Mouse (Mus musculus) adrenal gland, adult 8-10 months (tissue): ENCODE measurements around the gene Ppig. TPM values are rescaled to one million over a fixed set of nuclear protein-coding genes. Genes with fewer than 3 reads are reported as not detected.
A peak's percentile ranks its signal among the peaks of the same experiment; 100 is the strongest.
"Not testable (repeated sequence)": the region's sequence is repeated elsewhere in the genome, so short reads cannot be mapped to it uniquely, and the experiment has no call there.

Experiments used
- DNase-seq: peaks from one replicate; pipeline ENCODE4 v3.0.0; 2022
- total RNA-seq, 4 experiments: library from RNA; stranded (reverse); gene quantifications; 2 replicates each; pipeline ENCODE4 v1.2.4; 2022

Gene Ppig
- 10 to 100 TPM; 53.1 to 68.6 (median 61.8) TPM for total RNA-seq

DNA sequence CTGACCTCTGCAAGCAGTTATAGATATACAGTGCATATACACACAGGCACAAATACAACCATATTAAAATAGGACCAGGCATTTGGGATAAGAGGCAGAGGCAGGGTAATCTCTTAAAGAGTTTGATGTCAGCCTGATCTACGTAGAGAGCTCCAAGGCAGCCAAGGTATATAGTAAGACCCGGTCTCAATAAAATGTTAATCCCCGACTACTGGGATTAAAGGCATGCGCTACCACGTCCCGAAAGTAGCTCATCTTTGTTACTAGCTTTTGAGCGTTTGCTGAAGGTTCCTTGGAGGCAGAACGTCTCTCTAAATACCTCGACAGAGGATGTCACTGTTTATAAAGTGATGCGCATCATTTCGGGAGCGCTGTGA, at the start of gene Ppig:
Gene Ppig (plus strand): TSS at position 273 of the 377 bp plus-strand sequence.
- DNase-seq, result no peak

DNA sequence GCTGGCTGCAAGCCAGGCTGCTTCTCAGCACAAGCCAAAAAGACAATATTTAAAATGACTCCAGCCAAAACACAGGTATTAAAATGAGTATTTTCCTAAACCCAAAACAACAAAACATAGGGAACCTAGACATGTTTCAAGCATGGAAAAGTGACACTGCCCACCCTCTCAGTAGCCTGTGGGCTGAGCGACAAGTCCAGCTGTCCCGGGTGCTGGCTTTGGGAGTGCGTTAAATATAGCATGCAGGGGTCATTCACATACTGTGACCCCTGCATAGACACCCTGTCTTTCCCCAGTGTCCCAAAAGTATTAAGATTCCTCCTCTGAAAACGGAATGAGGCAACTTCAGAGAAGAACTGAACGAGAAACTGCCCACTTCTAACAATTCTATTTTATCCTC, 48.6 kb upstream of the Ppig start:
- no peak for DNase-seq

DNA sequence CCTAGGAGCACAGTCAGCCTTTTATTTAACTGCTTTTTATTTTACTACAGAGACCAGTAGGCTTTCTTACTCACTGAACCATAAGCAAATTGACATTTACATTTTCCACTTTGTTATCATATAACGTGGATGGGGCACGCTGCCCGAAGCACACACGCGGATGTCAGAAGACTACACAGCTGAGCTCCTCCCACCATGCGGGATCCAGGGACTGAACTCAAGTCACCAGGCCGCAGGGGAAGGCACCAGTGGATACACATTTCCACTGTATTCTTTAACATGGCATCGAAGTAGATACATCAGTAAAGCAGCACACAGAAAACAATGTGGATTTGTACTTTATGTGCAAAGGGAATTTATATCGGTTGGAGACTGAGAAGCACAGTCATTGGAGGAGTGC, 47.1 kb upstream of the Ppig start:
- no peak for DNase-seq

DNA sequence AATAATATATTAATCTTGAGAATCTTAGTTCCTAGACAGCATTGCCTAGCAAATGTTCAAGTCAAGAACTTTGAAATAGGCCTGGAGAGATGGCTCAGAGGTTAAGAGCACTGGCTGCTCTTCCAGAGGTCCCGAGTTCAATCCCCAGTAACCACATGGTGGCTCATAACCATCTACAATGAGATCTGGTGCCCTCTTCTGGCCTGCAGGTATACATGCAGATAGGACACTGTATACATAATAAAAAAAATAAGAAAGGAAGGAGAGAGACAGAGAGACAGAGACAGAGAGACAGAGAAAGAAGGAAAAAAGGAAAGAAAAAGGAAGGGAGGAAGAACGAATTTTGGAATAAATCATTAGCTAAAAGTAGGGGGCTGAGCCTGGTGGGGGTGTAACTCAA, 45.6 kb upstream of the Ppig start:
- DNase-seq, result no peak

DNA sequence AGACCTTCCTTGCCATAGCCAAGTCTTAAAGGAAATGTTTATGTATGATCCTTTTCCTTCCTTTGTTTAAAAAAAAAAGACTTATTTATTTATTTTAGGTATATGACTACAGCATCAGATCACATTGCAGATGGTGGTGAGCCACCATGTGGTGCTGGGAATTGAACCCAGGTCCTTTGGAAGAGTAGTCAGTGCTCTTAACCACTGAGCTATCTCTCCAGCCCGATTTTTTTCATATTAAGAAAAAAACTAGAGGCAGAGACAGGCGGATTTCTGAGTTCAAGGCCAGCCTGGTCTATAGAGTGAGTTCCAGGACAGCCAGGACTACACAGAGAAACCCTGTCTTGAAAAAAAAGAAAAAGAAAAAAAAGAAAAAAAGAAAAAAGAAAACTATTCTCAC, 45.1 kb upstream of the Ppig start:
- not testable (repeated sequence) for DNase-seq

DNA sequence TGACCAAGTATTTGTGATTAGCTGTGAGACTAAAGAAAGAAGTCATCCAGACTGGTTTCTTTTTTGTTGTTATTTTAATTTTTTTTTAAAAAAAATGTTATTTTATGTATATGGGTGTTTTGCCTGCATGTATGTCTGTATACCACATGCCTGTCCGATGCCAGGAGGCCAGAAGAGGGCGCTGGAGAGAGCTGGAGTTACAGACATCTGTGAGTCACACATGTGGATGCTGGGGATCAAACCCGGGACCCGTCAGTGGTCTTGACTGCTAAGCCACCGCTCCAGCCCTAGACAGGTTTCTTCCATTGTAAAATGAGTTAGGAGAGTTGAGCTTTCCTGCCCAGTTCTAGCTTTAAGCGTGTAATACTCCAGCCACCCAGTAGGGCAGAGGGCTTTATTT, 42.4 kb upstream of the Ppig start:
- DNase-seq, result no peak

DNA sequence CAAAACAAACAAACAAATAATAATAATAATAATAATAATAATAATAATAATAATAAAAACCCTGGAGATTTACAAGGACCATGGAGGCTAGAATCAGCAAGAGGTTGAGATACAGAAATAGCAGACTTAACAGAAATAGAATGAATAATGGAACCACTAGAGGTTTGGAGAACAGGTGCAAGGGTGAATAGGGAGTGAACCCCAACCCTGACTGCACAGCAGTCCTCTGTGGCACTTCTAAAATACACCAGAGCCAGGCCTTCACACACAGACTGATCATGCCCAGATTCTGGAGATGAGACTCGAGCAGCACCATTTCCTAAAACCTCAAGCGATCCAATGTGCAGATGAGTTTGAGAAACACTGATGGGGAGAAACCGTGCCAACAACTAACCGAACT, 40.4 kb upstream of the Ppig start:
- no peak for DNase-seq

DNA sequence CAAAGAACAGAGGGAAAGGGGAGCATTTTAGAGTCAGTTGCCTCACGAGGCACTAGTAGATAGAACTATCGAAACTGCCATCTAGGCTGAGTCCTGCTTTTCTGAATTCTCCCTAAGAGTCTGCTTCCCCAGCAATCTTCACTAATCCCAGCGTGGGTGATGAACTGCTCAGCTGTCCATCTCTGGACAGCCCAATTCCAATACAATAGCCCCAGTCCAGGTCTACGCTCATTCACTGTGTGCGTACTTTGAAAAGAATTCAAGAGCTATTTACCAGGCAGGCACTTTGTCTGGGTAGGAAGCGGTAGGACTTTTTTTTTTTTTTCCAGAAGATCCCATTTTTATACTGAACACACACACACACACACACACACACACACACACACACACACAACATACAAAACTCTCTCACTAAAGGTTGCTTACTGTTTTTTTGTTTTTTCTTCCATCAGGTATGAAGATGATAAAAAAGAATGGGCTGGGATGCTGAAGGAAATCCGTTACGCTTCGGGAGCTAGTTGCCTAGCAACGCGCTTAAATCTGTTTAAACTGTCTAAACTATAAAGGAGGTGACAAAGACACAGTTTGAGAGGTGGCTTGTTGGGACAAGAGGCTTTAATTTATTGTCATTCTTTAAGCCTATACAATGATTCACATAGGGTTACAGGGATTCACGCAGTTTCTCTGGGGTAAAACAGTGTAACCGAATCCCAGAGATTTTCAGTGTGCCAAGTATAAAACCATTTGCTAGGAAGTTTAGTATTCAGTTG, 39.1 kb upstream of the Ppig start:
- no peak for DNase-seq

DNA sequence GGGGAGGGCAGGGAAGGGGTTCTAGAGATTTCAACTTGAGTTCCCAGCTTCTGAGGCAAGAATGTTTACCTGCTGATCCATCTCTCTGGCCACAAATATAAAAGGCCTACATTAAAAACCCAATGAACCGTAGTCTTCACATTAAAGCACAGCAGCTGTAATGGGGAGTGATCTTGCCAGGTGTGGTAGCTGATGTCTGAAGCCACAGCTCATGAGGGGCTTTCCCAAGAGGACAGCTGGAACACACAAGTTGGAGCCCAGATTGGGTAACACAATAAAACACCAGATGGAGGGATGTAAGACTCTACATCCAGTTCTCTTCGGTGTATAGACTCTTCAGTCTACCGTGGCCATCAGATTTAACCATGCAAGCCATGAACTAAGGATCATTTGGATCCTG, 37.9 kb upstream of the Ppig start:
- DNase-seq, result no peak

DNA sequence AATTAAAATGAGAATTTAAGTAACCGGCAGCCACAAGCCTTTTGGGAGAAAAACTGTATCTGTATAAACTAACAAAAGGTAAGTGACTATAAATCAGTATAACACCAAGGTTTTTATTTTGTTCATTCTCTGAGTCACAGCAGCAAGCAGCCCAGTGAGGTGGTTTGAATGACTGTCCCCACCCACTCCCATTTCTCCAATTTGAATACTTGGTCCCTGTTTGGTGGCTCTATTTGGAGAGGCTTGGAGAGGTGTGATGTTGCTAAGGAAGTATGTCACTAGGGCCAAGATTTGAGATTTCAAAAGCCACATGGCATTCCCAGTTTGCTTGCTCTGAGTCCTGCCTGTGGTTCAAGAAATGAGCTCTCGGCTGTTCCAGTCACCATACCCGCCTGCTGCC, 32.1 kb upstream of the Ppig start:
- DNase-seq, result no peak

DNA sequence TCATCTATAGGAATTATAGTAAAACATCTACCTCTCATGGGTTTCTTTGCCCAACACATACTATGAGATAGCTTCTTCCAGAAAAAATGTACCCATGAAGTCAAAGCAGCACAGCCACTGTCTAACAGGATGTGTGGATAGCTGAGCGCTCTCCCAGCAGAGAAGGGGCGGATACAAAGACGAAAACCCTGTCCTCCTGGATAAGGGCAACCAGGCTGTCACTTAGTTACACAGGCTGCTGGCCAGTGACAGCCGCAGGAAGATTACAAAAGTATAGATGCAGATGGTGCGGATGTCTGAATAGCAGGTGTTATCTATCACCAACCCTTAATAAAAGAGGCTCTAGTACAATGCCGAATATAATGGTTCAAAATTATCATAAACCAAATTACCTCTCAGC, 31.5 kb upstream of the Ppig start:
- no peak for DNase-seq

DNA sequence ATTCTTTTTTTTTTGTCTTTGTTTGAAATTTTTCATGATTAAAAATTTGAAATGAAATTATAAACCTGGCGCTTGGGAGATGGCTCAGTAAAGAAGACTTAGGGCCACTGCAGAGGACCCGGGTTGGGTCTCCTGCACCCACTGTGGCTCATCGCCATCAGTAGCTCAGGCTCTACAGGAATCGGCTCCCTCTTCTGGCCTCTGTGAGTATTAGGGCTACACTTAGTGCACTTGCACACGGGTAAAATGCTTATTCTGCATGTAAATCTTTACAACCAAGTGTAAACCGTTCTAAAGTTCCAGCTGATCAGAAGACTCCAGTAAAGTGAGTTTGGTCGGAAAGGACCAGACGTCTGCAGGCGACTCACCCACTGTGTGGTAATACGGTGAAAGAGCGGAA, 28.8 kb upstream of the Ppig start:
- DNase-seq, result no peak

DNA sequence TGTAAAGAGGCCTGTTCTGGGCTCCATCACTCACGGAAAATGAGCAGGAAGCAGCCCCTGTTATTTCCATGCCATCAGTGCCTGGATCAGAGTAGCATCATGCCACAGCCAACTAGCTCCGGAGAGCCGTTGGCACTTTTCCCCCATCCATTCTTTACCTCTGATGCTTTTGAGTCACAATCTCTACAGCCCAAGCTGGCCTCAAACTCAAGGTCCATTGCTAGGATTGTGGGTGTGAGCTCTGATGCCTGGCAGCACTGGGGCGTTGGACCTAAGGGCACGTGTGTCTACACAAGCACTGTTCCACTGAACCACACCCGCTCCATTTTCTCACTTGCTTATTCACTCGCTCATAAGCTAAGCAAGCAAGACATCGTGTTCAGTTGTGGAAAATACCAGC, 21.9 kb upstream of the Ppig start:
- no peak for DNase-seq

DNA sequence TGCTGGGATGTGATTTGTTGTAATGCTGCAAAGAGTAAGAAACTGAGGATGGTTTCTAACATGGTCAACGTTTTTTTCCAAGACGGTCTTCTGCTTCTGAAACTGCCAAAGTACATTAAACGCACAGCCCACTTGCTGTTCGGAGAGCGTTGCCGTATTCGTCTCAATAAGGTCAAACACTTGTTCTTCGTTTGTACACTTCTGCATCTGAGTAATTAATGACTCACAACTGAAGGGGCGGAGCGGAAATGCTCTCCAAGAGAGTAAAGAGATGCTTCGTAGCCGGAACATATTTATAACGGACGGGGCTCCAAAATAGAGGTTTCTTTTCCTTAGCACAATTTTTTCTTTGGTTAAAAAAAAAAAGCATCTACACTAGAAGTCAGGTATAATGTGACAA, 10.2 kb upstream of the Ppig start:
- no peak for DNase-seq

DNA sequence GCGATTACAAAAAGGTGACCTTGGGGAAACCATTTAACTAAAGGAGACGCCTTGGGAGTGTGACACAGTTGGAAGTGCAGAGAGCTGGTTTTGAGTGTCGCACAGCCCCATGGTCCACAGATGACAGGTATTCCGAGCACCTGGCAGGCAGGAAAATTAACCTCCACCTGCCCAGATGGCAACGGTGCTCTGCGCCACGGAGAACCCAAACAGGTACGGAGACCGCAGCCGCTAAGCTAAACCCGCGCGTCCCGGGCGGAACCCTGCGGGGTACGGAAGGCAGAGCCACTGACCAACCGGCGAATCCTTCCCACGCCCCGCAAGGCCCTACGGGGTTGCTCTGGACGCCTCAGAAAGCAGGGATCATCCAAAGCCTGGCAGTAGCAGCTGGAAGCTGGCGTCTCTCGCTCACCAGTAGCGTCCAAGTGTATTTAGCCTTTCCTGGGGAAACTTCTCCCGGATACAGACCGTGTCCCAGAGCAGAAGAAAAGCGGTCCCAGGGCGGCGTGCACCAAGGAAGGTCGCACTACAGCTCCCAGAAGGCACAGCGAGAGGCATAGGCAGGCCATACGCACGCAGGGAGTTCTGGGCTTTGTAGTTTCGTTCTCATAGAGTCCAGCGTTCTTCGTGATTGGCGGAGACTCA, 9.2 kb upstream of the Ppig start, which contains the start of gene Fastkd1:
Gene Fastkd1 (minus strand): TSS at position 536 of the 645 bp plus-strand sequence.
- peak; percentile 88 for DNase-seq

DNA sequence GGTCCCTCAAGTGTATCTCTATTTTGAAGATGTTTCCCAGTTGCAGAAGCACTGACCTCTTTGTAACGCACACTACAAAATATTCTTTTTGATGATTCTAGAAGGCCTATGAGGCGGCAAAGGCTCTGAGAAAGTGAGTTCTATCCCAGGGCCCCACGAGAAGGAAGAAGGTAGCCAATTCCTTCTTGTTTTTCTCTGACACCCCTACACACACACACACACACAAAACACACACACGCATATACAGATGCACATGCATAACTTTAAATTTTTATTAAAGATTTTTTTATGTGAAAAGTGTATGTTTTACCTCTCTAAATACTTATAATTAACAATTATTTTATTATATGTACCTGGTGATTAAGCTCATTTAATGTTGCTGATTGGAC, 8.7 kb upstream of the Ppig start:
- no peak for DNase-seq

DNA sequence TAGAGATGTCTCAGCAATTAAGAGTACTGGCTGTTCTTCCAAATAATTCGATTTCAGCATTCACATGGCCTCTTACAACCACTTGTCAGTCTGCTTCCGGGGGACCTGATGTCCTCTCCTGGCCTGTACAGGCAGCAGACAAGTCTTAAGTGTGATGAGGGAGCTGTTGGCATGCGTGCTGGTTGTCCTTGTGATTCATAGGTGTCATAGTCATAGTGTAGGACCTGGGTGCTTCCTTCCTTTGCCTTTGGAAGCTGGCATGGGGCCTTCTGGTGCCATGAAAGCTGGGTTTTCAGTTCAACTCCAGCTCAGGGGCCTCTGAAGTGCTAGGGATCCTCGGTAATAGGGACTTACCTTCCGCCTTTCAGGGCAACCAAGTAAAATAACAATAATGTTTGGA, 8.2 kb upstream of the Ppig start:
- DNase-seq, result peak; percentile 23

DNA sequence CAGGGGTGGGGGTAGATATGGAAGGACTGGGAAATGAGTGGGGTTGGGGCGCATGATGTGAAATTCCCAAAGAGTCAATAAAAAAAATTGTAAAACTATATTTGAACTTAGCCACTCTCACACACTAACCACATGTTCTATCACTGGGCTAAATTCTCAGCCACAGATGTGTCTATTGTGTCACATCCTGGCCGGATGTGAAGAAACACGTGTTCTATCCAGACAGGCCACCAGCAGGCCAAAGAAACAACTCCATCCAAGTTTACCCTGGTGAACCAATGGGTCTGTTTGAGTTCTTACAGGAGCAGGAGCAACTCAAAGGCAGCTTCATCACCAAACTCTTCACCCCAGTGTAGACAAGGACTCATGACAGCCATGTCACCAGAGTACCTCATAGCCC, 5.9 kb upstream of the Ppig start:
- no peak for DNase-seq

DNA sequence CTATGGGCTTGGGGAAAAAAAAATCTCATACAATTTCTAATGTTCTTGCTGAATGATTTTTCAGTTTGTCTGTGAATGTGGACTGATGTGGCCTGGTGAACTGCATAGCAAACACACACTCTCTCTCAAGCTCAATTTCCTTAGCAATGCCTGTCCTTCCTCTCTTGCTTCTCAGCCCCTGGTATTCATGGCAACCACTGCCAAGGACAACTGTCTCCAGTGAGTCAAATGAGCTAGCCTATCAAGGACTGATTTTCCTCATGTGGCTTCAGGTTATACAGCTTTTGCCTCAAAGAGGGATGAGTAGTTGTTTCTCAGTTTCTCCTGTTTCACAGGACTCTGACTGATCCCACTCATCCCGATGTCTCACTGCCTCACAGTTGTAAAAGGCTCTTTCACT, 3.2 kb upstream of the Ppig start:
- DNase-seq, result peak; percentile 55

DNA sequence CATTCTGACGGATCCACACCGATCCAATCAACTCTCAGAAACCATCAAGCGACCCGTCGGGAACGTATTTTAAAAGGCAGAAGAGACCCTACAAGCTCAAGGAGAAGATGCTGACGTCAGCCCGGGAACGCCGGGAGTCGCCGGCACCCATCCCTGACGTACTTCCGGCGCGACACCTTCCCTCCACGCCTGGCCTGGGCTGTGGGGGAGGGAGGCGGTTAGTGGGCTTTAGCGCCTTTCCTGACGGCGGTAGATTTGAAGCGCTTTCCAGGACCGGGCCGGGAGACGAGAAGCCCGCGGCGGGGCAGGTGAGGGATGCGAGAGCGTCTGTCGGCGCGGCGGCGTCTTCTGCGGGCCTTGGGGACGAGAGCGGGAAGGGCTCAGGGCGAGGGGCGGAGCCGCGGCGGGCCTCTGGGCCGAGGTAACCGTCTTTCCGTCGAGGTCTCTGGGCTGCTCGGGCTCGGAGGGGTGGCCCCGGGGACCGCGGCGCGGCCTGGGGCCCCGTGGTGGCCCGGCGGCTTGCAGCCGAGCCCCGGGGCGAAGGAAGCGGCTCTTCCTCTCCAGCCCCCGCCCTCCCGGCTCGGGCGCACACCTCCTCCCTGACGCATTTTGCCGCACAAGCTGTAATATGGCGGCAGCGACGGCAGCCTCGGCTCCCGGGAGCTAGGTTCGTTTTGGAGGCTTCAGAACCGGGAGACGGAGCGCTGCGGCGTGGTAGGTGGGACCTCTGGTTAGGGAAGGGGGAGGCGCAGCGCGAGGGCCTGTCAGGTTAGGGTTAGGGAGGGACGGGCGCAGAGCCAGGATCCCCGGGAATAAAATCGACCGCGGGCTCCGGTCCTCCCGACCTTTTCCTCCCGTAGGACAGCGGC, 539 bp downstream of the Ppig start:
- peak; percentile 86 for DNase-seq

DNA sequence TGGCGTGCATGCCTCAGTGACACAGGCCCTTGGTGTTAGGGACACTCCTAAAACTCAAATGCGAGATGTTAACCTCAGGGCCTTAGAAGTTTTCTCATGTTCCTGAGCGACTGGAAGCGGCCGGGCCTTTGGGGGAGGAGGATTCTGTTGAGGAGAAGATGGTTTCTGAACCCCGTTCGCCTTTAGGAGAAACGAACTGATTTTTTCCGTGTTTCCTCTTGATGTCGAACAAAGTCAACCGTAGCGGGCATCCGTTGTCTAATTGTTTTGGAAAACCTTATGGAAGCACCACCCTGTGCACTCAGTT, 1.1 kb downstream of the Ppig start:
- DNase-seq, result no peak

DNA sequence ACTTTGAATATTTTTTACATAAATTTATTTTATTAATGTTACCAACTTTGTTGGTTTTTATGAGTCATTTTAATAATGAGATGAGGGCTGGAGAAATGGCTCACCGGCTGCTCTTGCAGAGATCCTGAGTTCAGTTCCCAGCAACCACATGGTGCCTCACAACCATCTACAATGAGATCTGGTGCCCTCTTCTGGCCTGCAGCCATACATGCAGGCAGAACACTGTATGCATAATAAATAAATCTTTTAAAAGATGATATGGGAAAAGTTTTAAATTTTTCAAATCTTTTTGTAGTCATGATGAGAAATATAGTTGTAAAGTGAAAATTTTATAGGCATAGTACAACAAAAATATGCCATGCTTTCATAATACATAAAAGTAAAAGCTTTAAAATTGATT, 22.7 kb downstream of the Ppig start:
- no peak for DNase-seq

DNA sequence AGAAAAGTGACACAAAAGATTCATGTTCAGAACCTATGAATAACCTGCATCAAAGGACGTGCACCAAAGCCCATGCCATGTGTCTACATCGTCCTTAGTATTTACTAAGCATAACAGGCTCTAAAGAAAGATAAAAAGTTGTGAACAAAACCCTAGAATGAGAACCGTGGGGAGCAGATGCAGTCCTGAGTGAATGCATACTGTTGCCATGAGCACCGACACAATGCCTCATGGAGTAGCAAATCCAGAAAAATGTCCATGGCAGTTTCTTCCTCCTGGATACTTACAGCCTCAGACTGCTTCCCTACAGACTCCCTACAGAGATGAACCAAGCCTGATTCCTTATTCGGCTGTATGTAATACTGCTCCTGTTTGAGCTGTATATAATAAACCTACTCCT, 38.6 kb downstream of the Ppig start:
- DNase-seq, result no peak

DNA sequence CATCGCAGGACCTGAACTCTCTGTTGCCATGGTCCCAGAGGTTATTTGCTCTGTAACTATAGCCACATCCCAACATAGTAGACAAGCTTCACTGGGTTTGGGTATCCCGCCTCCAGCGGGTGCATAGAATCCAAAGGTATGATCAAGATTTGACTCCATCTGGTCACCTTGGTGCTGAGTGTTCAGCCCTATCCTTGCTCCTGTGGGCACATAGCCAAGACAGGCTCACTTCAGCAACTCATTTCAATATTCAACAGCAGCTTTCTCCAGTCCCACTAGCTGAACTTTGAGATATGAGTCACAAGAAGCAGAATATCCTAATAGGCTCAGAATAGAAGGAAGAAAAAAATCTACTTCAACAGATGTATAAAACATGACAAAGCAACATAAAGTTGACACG, 41.0 kb downstream of the Ppig start:
- no peak for DNase-seq
